Mouse (Mus musculus): ENCODE data around the gene Dagla. TPM values are rescaled to one million over a fixed set of nuclear protein-coding genes. Genes with fewer than 3 reads are reported as not detected.

The Dagla gene
- total RNA-seq, 1 experiment from 2014 or later, result not detected

DNA sequence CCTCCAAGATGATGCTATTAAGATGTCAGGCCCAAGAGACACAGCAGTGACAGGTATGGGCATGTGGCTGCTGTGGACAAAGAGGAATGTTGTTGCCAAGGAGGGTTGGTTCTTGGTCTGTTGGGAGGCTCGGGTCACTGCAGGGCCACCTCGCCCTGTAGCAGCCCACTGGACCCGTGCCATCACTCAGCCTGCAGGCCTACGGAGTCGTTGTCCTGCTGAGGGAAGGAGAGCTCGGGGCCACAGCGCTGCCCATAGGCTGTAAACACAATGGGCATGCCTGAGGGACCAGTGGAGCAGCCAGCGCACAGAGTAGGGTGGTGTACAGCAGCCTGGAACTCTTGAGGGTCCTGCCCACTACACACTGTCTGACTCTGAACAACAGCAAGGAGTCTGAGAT lies 7.4 kb upstream of the Dagla start:
- no peak for ATAC-seq (ENCODE audit: extremely low read depth, insufficient number of reproducible peaks, low FRiP score, poor library complexity, severe bottlenecking)

DNA sequence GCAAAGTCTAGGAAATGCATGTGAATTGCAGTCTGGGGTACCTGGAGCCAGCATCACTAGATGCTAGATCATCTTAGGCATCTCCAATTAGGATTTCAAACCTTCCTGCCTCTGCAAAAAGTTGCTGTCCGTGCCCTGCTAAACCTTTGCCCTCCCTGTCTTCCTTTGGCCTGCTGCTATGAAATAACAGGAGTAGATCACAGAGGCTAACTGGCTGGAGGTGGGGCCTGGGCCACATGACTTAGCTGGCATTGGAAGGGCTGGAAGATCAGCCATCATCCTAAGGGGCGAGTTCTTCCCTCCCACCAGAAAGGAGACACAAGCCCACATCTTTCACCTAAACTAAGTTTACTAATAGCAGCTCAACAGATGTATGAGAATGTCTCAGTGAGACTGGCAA lies 4.3 kb upstream of the Dagla start:
- no peak for ATAC-seq (ENCODE audit: extremely low read depth, insufficient number of reproducible peaks, low FRiP score, poor library complexity, severe bottlenecking)

DNA sequence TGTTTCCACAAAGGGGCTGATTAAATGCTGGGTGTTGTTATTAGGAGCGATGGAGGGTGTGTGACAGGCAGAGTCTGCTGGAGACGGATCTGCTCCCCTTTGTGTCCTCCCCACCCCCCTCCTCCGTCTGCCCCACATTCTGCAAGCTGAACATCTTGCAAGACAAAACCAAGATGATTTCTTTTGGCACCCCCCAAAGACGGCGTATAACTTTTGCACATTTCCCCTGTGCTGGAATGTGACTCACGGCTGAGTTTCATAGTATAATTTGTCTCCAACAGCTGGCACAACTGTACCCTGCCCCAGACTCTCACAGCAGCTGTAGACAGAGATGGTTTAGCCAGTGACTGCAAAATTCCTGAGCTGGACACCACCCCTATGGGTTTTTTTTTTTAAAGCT lies 3.3 kb upstream of the Dagla start:
- no peak for ATAC-seq (ENCODE audit: extremely low read depth, insufficient number of reproducible peaks, low FRiP score, poor library complexity, severe bottlenecking)

DNA sequence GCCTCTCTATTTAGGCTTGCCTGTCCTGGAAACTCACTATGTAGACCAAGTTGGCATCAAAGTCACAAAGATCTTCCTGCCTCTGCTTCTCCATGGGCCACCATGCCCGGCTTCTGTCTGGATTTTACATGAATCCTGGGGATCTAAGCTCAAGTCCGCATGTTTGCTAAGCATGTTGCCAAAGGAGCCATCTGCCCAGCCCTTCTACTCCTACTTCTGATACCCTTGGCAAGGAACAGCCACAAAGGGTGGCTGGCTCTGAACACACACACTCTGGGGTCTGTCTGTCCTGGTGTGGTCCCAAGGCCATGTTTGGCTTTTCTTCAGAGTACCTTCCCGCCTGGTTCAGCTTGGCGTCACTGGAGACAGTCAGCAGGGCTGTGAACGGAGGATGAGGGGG lies 2.7 kb upstream of the Dagla start:
- no peak for ATAC-seq (ENCODE audit: extremely low read depth, insufficient number of reproducible peaks, low FRiP score, poor library complexity, severe bottlenecking)

DNA sequence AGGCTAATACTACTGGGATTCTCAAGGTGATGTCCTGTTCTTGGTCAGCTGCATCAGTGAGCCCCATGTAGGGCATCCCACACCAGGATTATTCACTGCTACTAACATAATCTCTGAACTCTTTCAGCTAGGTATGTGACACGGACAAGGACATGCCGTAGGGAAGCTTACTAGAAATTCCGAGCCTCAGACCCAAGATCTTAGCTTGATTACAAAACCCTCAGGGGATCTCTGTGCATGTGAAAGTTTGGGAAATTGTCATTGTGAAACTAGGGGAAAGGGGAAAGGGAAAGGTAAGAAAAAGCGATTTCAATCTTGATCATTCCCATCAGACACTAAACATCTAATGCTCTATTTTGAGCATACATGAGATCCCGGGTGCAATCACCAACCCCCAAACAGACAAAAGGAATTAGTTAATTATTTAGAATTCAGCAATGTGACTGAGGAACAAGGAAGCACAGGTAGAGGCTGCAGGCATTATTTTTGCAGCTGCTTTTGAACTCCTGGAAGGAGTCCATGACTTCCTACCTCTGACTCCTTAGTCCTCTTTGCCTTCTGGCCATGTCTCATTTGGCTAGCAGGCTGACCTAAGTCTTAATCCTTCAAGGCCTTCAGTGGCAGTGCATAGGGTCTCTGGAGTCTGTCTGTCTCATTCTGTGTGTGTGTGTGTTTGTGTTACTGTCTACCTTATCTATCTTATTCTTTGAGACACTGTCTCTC lies 2.0 kb upstream of the Dagla start:
- no peak for ATAC-seq (ENCODE audit: extremely low read depth, insufficient number of reproducible peaks, low FRiP score, poor library complexity, severe bottlenecking)

DNA sequence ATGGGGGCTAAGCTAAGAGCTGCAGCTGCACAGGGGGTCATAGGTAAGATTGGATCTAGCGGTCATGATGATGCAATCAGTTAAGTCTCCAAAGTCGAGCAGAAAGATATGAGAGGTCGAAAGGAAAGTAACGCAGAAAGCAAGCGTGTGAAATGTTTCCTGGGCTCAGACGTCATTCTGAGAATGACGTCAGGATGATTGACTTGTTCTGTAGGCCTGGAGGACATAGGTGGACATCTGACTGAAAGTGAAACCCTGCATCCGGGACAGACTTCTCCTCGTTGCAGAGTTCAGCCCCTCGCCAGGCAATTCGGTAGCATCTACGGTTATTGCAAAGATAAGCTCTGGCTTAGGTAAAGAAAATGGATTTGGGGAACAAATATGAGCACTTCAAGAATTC lies 963 bp upstream of the Dagla start:
- ATAC-seq (ENCODE audit: extremely low read depth, insufficient number of reproducible peaks, low FRiP score, poor library complexity, severe bottlenecking), result no peak

DNA sequence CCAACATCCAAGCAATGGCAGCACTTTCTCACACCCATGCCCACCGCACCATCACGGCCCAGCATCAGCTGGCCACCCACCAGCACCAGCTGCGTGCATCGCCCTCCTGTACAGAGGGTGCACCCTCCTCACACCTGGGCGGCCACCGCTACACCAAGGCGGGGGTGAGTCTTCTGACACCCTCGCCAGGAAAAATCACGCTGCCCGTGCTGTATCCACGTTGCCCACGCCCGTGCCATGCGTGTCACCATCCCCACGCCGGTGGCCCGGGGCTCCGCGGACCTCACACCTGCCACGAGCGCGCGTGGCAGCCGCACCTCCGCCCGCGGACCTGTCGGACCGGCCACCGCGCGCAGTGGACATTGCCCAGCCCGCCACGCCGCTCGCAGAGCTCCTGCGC lies 282 bp downstream of the Dagla start:
- ATAC-seq (ENCODE audit: extremely low read depth, insufficient number of reproducible peaks, low FRiP score, poor library complexity, severe bottlenecking), result no peak

DNA sequence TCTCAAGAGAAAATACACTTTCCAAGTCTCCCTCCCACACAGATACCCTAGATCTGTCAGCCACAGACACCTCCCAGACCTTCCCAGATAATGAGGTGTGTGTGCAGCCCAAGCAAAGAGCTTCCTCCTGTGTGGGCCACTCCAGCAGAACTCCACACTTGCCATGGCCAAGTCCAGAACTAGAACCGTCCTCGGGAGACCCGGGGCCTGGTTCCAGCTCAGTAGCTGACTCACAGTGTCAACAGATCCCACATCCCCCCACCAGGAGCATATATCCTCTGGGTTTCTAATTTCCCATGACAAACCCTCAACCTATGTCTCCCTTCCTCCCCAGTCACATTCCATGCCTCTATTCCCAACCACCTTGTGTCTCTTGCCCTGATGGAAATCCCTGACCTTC lies 1.8 kb downstream of the Dagla start:
- ATAC-seq (ENCODE audit: extremely low read depth, insufficient number of reproducible peaks, low FRiP score, poor library complexity, severe bottlenecking), result no peak

DNA sequence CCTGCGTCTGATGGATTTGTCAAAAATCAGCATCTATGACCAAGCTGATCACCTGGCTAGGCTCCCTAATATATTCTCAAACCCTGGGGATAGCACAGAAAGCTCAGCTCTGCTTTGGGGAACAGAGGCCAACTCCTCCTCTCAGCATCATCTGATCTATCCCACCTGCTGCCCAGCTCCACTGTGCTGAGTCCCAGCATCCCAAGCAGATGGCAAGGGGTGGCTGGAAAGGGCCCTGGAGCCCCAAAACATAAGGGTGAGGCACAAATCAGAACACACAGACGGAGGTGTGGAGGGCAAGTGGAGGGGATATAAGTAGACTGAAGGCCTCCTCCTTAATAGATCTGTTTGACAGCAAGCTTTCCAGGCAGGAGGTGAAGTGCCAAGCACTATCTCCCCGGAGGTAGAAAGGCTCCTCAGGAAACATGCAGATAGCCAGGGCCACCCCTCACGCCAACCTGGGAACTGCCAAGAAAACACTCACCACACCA lies 2.8 kb downstream of the Dagla start:
- ATAC-seq (ENCODE audit: extremely low read depth, insufficient number of reproducible peaks, low FRiP score, poor library complexity, severe bottlenecking), result no peak

DNA sequence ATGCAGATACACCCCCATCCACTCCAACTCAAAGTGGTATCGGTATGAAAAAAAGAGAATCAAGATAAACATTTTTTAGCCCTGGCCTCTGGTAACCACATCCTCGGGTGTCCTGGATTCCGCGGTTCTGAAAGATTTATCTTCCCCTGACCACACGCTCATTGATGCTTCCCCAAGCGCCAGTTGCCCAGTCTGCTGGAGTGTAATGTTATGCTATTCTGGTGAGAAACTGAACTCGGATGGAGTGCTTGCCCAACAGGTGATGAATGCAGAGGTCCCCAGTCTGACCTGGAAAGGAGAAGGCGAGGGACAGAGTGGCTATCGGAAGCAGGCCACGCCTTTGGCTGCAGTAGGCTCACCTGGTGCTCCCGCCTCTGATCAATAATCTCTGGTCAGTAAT lies 3.4 kb downstream of the Dagla start:
- ATAC-seq (ENCODE audit: extremely low read depth, insufficient number of reproducible peaks, low FRiP score, poor library complexity, severe bottlenecking), result no peak

DNA sequence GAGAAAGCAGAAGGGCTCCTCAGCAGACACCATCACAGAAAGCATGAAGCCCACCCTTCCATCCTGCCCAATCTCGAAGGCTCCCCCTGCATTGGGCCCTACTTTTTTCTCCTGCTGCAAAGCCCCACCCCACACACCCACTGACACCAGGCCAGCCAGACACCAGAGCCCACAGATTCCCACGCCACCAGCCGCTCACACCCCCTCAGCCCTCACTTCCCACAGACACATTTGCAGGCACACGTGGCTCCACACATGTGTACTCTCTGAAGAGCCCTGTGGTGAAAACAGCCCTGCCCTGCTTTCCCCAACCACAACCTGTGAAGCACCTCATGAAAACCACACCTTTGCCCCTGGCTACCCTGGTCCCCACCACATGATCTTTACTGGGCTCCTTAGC lies 3.9 kb downstream of the Dagla start:
- ATAC-seq (ENCODE audit: extremely low read depth, insufficient number of reproducible peaks, low FRiP score, poor library complexity, severe bottlenecking), result no peak

DNA sequence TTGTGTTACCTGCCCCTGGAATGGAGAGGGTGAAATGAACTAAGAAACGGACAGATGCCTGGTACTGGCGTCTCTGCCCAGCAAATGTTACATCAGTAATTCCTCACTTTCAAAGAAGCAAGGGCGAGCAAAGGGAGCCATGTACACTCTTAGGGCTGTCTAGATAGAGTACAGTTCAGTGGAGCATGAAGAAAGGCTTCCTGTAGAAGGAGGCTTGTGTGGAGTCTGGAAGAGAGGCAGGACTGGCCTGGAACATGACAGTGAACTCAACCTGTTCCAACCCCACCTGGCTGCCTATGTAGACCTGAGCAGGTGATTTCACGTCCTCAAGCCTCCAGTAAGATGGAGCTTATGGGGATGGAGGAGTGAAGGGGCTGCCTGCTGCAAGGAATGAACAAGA lies 6.4 kb downstream of the Dagla start:
- no peak for ATAC-seq (ENCODE audit: extremely low read depth, insufficient number of reproducible peaks, low FRiP score, poor library complexity, severe bottlenecking)

DNA sequence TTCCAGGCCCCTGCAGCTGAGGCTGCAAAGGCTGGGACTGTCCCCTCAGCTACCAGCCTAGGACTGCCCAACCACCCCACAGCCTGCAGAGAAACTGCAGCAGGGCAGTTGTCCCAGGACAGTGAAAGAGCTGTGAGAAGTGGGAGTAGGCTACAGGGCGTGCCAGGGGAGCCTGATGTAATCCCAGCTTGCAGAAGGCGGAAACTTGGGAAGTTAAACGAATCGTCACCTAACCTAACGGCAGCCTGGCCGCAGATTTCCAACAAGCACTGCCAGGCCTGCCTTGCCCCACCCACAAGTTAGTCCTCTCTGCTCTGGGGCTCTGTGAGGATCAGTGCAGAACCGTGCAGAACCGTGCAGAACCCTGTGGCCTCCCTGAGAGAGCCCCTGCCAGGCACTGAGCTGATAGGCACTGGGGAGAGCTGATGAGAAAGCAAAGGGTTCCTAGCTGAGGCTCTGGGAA lies 7.6 kb downstream of the Dagla start:
- ATAC-seq (ENCODE audit: extremely low read depth, insufficient number of reproducible peaks, low FRiP score, poor library complexity, severe bottlenecking), result no peak

DNA sequence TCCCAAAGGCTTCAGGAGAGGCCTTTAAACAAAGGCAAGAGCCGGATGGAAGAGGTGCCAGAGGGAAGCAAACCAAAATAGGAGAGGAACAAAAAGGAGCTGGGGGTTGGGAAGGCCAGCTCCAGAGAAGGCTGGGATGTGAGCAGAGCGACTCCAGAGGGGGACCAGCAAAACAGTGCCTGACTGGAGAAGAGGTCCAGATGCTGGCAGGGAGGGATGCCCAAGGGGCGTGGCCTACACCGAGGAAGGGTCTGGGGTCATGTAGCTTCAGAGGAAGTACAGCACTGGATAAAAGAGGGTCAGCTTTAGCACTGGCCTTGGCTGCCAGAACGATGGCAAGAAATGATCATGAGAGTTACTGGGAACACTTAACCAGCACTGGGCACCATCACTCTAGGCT lies 8.4 kb downstream of the Dagla start:
- no peak for ATAC-seq (ENCODE audit: extremely low read depth, insufficient number of reproducible peaks, low FRiP score, poor library complexity, severe bottlenecking)

DNA sequence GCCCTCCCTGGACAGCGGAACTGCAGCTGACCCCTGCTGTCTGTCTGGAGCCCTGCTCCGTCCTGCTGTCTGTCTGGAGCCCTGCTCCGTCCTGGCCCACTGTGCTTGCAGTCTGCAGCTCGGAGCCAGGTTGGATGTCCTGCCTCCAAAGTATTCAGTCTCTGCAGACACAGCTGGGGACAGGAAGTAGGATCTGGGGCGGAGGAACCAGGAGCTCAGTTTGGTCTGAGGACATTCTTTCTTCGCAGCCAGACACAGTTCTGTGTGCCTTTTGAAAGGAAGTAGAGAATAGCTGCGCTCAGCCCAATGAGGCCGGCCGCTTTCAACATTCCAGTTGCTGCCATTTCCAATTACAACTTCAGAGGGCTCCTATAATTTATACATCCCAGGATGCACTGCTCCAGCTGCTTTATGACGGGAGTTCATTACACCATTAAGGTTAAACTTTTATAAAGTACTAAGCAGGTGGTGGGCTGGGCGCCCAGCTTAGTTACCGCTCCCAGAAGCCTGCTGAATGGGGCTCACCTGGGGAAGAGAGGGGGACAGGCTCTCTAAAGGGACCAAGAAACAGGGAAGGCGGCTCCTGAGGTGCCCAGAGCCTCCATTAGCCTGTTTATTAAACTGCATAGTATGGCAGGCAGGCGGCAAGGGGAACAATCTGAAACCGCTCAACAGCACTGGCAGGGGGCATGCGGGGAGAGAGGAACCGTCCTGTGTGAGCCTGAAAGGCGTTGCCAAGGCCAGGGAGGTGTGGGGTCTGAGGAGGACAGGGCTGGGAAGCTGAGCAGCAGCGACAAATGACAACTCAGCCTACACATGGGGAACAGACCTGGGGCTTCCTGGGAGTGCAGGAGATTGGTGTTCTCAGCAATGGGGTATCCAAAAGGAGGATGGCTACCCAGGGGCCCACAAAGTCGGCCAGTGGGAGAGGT lies 9.8 kb downstream of the Dagla start:
- ATAC-seq (ENCODE audit: extremely low read depth, insufficient number of reproducible peaks, low FRiP score, poor library complexity, severe bottlenecking), result no peak

DNA sequence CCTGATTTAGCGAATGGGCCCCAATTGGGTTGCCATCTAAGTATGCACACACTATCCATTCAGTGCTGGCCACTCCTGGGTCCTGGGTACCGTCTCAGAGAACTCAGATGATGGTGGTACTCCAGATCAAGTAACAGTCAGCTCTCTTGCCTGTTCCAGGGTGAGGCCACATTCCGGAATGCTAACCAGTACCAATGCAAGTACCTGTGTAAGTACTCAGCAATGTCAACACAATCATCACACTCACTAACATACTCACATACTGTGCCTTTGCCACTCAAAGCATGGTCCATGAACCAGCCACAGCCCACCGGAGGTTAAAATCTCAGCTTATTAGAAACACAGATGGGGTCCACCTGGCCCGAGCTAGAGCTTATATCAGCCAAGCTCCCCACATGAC lies 10.7 kb downstream of the Dagla start:
- no peak for ATAC-seq (ENCODE audit: extremely low read depth, insufficient number of reproducible peaks, low FRiP score, poor library complexity, severe bottlenecking)

DNA sequence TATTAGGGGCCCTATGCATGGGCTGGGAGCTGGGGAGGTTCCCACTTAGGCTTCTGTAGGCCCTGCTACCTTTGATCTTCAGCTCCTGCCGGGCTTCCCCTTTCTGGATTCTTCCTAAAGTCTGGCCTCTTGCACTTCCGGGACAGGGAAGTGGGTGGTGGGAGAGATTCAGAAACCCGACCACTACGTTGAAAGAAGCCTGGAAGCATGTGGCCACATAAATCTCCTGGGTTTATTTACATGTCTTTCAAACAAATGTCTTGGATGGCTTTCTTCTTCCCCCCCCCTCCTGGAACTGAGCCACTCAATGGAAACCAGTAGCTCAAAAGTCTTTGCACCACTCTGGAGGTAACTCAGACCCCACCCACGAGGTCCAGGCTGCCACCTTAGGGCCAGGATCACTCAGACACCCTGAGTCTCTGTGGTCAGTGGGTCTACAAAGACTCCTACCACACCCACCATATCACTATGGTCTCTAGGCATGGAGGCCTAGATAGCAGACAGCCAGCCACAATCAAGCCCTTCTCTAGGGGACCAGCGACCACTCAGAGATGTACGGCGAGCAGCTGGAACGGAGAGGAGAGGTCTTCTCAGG lies 12.7 kb downstream of the Dagla start:
- ATAC-seq (ENCODE audit: extremely low read depth, insufficient number of reproducible peaks, low FRiP score, poor library complexity, severe bottlenecking), result no peak

DNA sequence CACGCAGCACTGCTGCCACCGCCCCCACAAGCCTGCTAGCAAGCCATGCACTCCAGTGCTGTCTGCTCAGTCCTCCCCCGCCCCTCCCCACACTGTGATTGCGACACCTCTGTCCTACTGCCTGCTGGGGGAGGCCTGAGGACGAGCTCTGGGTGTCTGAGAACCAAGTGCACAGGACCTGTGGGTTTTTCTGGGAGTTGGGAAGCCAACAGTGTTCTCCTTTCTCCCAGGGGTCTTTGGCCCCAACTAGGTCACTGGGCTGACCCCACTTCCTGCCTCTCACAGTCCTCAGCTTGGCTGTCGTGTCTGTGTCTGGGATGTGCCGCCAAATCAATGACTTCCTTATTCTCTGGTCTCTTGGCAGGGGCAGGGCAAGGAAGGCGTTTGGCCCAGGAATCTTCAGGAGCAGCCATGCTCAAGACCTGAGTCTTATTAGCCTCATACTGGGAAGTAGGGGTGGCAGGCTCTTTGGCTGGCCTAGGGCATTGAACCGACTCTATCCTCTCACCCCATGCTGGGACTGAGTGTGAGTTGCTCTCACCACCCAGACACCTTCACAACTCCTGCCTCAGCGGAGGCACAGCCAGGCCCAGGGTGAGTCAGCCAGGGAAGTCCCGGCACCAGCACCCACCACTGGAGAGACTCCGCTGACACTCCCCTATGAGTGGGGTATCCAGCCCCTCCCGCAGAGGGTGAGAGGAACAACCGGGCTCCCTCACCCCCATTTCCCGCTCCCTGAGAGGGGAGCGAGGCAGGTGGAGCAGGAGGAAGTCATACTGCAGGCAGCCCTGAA lies 14.3 kb downstream of the Dagla start:
- no peak for ATAC-seq (ENCODE audit: extremely low read depth, insufficient number of reproducible peaks, low FRiP score, poor library complexity, severe bottlenecking)

DNA sequence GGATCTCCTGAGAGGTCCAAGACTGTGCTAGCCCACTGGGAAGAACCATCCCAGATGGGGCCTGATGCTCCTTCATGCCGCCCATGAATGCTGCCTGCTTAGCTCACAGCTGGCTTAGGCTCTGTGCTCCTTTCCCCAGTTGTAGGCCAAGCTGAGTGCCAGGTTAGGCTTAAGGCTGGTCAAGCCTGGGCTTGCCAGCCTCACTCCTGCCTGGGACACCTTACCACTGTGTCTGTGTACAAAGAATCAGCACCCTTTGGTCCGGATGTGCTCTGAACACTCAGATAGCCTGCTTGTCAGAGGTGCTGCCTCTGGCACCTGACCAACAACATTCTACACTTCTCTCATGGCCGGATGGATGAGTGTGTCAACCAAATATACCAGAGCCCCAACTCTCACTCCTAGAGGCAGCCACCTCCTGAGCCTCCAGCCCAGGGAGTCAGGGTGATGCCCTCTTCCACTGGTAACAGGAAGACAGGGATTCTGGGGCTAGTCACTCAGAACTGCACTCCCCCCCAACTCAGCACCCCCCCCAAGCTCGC lies 15.0 kb downstream of the Dagla start:
- ATAC-seq (ENCODE audit: extremely low read depth, insufficient number of reproducible peaks, low FRiP score, poor library complexity, severe bottlenecking), result no peak
